In the genomic region with DNA sequence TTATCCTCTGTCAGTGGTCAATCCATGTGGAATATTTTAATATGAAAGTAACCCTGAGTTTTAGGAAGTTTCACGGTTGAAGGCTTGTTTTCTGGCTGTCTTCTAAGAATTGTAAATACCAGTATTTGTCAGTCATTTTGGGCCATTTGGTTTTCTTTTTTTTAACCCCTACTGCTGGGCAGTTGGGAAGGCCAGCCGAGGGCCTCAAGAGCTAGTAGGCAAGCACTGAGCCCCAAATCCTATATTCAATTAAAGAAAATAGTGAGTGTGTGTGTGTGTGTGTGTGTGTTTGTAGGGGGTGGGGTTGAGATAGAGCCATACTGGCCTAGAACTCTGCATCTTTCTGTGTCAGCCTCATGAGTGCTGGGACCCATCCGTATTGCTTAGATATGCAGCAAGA, we compare ENCODE assay signal across 8 mouse cellular contexts. TPM values are rescaled to one million over a fixed set of nuclear protein-coding genes. Genes with fewer than 3 reads are reported as not detected.
DNase-seq lines count a peak whose midpoint lies in the region; ATAC-seq and TF ChIP-seq lines count a peak whose summit lies in the region.

No protein-coding gene starts in this region.

- peak overlapping the region; percentile 71 for H3K4me2 ChIP-seq in kidney, embryonic 16.5 days (replicated peaks; ENCODE audit: low read depth, low read length)
- H3K4me2 ChIP-seq in hindbrain, embryonic 16.5 days (ENCODE audit: low read length) = peak overlapping the region; percentile 62
- H3K4me2 ChIP-seq in midbrain, embryonic 15.5 days = peak overlapping the region; percentile 66

- TF ChIP-seq CTCF in cortical plate, adult 2 months (IDR thresholded peaks at IDR 0.05; ENCODE audit: extremely low read depth, insufficient read depth, low read length) = no peak

- ATAC-seq in kidney, embryonic 16.5 days (ENCODE audit: low FRiP score, low TSS enrichment) = no peak
- no peak for ATAC-seq in hindbrain, embryonic 16.5 days
- no peak for ATAC-seq in midbrain, embryonic 15.5 days (replicated peaks)
- no peak for ATAC-seq in granulocyte monocyte progenitor cell, adult 5-6 weeks (replicated peaks; ENCODE audit: poor library complexity, severe bottlenecking)

- DNase-seq in kidney, postnatal 10 days = no peak
- DNase-seq in layer of hippocampus, adult 8-10 months (ENCODE audit: low spot score in 2 of 2) = no peak
- DNase-seq in thymus, postnatal 0 days (ENCODE audit: low spot score) = no peak

- H3K4me1 ChIP-seq in kidney, embryonic 16.5 days (ENCODE audit: insufficient read depth, low read length) = peaks cover 13% of the 10 kb centered on the region
- H3K4me1 ChIP-seq in cortical plate, adult 2 months (ENCODE audit: control insufficient read depth, insufficient read depth, low read length) = peaks cover 4% of the 10 kb centered on the region; the same call in 1 of the 2 replicates
- peaks cover 11% of the 10 kb centered on the region for H3K4me1 ChIP-seq in hindbrain, embryonic 16.5 days (ENCODE audit: control insufficient read depth, insufficient read depth, low read depth, low read length)
- H3K4me1 ChIP-seq in midbrain, embryonic 15.5 days = peaks cover 13% of the 10 kb centered on the region

- H3K27me3 ChIP-seq in kidney, embryonic 16.5 days (ENCODE audit: insufficient read depth, low read length) = no peaks in the 10 kb centered on the region
- H3K27me3 ChIP-seq in hindbrain, embryonic 16.5 days (replicated peaks; ENCODE audit: control insufficient read depth, insufficient read depth, low read length) = no peaks in the 10 kb centered on the region
- no peaks in the 10 kb centered on the region for H3K27me3 ChIP-seq in midbrain, embryonic 15.5 days (replicated peaks)

- H3K4me3 ChIP-seq in kidney, embryonic 16.5 days (ENCODE audit: low read length) = peak overlapping the region; percentile 99
- peak overlapping the region; percentile 93; the same call in 1 of the 2 replicates for H3K4me3 ChIP-seq in cortical plate, adult 2 months (ENCODE audit: insufficient read depth, low read length)
- peak overlapping the region; percentile 87 for H3K4me3 ChIP-seq in hindbrain, embryonic 16.5 days (ENCODE audit: low read length)
- peak overlapping the region; percentile 79 for H3K4me3 ChIP-seq in midbrain, embryonic 15.5 days

- H3K9me3 ChIP-seq in kidney, embryonic 16.5 days (ENCODE audit: low read length) = no peaks in the 10 kb centered on the region
- no peaks in the 10 kb centered on the region for H3K9me3 ChIP-seq in hindbrain, embryonic 16.5 days (ENCODE audit: control insufficient read depth, low read length)
- no peaks in the 10 kb centered on the region for H3K9me3 ChIP-seq in midbrain, embryonic 15.5 days

- H3K27ac ChIP-seq in kidney, embryonic 16.5 days (ENCODE audit: low read length) = no peak overlapping the region
- H3K27ac ChIP-seq in cortical plate, adult 2 months (ENCODE audit: insufficient read depth, low read length) = no peak overlapping the region
- H3K27ac ChIP-seq in hindbrain, embryonic 16.5 days (ENCODE audit: low read depth, low read length) = no peak overlapping the region
- no peak overlapping the region for H3K27ac ChIP-seq in midbrain, embryonic 15.5 days

- TF ChIP-seq POLR2A in cortical plate, adult 2 months (IDR thresholded peaks at IDR 0.05; ENCODE audit: extremely low read depth, insufficient read depth, low read length) = no peak

- H3K36me3 ChIP-seq in kidney, embryonic 16.5 days (ENCODE audit: insufficient read depth, low read length) = peaks cover 18% of the 10 kb centered on the region; the same call in 1 of the 2 replicates
- H3K36me3 ChIP-seq in hindbrain, embryonic 16.5 days (ENCODE audit: control insufficient read depth, insufficient read depth, low read length) = no peaks in the 10 kb centered on the region
- H3K36me3 ChIP-seq in midbrain, embryonic 15.5 days (replicated peaks) = 0 out of 2 replicates have a peak, but pooled peaks cover 5% of the 10 kb centered on the region

- WGBS in kidney, embryonic 16.5 days = 60% methylated on average over 3 of the region's 3 CpGs
- 75% methylated on average over 3 of the region's 3 CpGs for WGBS in hindbrain, embryonic 16.5 days
- 70% methylated on average over 3 of the region's 3 CpGs for WGBS in midbrain, embryonic 15.5 days

- H3K9ac ChIP-seq in kidney, embryonic 16.5 days (replicated peaks; ENCODE audit: low read length) = peak overlapping the region; percentile 37; the same call in 1 of the 2 replicates
- H3K9ac ChIP-seq in hindbrain, embryonic 16.5 days (ENCODE audit: low read depth, low read length) = peak overlapping the region; percentile 3; the same call in 1 of the 2 replicates
- H3K9ac ChIP-seq in midbrain, embryonic 15.5 days = peak overlapping the region; percentile 98; the same call in 1 of the 2 replicates

RNA-seq across cellular contexts. Expression of a gene that starts 1.5 kb away (rescaled TPM):
- 552 and 638 TPM in 2 replicates for polyA plus RNA-seq in kidney, embryonic 16.5 days (2015; fragmentation: Nextera tagmentation; extraction: Ambion mirVana)
- polyA plus RNA-seq in cortical plate, adult 2 months (2012; rRNA removed) = 175 and 184 TPM in 2 replicates
- 489 and 503 TPM in 2 replicates for polyA plus RNA-seq in hindbrain, embryonic 16.5 days (2015; fragmentation: Nextera tagmentation; extraction: Ambion mirVana)
- polyA plus RNA-seq in midbrain, embryonic 15.5 days (2015; fragmentation: Nextera tagmentation; extraction: Ambion mirVana) = 495 and 513 TPM in 2 replicates
- total RNA-seq in layer of hippocampus, adult 8-10 months (2022) = 100 to 1,000 TPM; 177 to 217 (median 209) TPM
- 400 and 405 TPM in 2 replicates for total RNA-seq in granulocyte monocyte progenitor cell, adult 5-6 weeks (2014; fragmentation: Nextera tagmentation)
- total RNA-seq in granulocyte monocyte progenitor cell, adult 5-6 weeks (2017) = 401 and 460 TPM in 2 replicates
- 653 and 686 TPM in 2 replicates for polyA plus RNA-seq in thymus, postnatal 0 days (2015; fragmentation: Nextera tagmentation; extraction: Ambion mirVana)

RNA-seq across cellular contexts. Expression of a gene that starts 38.2 kb away (rescaled TPM):
- polyA plus RNA-seq in kidney, embryonic 16.5 days (2015; fragmentation: Nextera tagmentation; extraction: Ambion mirVana) = 231 and 240 TPM in 2 replicates
- polyA plus RNA-seq in cortical plate, adult 2 months (2012; rRNA removed) = 82.0 and 82.2 TPM in 2 replicates
- 172 and 196 TPM in 2 replicates for polyA plus RNA-seq in hindbrain, embryonic 16.5 days (2015; fragmentation: Nextera tagmentation; extraction: Ambion mirVana)
- polyA plus RNA-seq in midbrain, embryonic 15.5 days (2015; fragmentation: Nextera tagmentation; extraction: Ambion mirVana) = 180 and 195 TPM in 2 replicates
- total RNA-seq in layer of hippocampus, adult 8-10 months (2022) = 100 to 1,000 TPM; 148 to 170 (median 156) TPM
- total RNA-seq in granulocyte monocyte progenitor cell, adult 5-6 weeks (2014; fragmentation: Nextera tagmentation) = 52.2 and 73.9 TPM in 2 replicates
- total RNA-seq in granulocyte monocyte progenitor cell, adult 5-6 weeks (2017) = 65.9 and 74.6 TPM in 2 replicates
- 328 and 338 TPM in 2 replicates for polyA plus RNA-seq in thymus, postnatal 0 days (2015; fragmentation: Nextera tagmentation; extraction: Ambion mirVana)

RNA-seq across cellular contexts. Expression of a gene that starts 39.9 kb away (rescaled TPM):
- 34.6 and 38.6 TPM in 2 replicates for polyA plus RNA-seq in kidney, embryonic 16.5 days (2015; fragmentation: Nextera tagmentation; extraction: Ambion mirVana)
- 17.8 and 18.4 TPM in 2 replicates for polyA plus RNA-seq in cortical plate, adult 2 months (2012; rRNA removed)
- polyA plus RNA-seq in hindbrain, embryonic 16.5 days (2015; fragmentation: Nextera tagmentation; extraction: Ambion mirVana) = 41.4 and 41.7 TPM in 2 replicates
- polyA plus RNA-seq in midbrain, embryonic 15.5 days (2015; fragmentation: Nextera tagmentation; extraction: Ambion mirVana) = 43.9 and 45.3 TPM in 2 replicates
- 10 to 100 TPM; 31.8 to 40.3 (median 35.7) TPM for total RNA-seq in layer of hippocampus, adult 8-10 months (2022)
- 23.8 and 26.9 TPM in 2 replicates for total RNA-seq in granulocyte monocyte progenitor cell, adult 5-6 weeks (2014; fragmentation: Nextera tagmentation)
- total RNA-seq in granulocyte monocyte progenitor cell, adult 5-6 weeks (2017) = 43.3 and 46.0 TPM in 2 replicates
- polyA plus RNA-seq in thymus, postnatal 0 days (2015; fragmentation: Nextera tagmentation; extraction: Ambion mirVana) = 60.0 and 71.5 TPM in 2 replicates

Comparison
In these comparisons a context has a peak if more than half of its experiments do, and no peak if none do; other contexts are left out.
1. H3K9ac ChIP-seq: peak in every context shown above with its lines; median percentile 98 in midbrain, embryonic 15.5 days; 37 in kidney, embryonic 16.5 days; 3 in hindbrain, embryonic 16.5 days.